Mouse (Mus musculus): ENCODE measurements around the gene Slc25a16. TPM values are rescaled to one million over a fixed set of nuclear protein-coding genes. Genes with fewer than 3 reads are reported as not detected.
A peak's percentile ranks its signal among the peaks of the same experiment; 100 is the strongest.

Slc25a16 gene
- polyA plus RNA-seq, 1 experiment from 2014 or later: 19.3 TPM

DNA sequence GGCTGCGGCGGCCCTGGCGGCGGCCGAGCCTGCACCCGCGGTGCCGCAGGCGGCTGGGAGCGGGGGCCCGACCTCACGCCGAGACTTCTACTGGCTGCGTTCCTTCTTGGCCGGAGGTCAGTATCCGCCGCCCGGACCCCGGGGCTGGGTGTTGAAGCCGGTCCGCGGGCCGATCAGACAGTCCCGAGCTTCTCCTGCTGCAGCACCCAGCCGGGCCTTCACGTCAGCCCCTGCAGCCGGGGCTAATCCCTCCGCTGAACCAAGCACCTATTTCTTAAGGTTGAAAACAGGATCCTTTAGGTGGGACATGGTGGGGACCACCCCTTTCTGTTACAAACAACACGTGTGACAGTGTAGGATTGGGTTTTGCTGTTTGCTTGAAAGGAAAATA is 328 bp downstream of the Slc25a16 start:
- no peaks in the 10 kb centered on the region for H3K27me3 ChIP-seq (ENCODE audit: control insufficient read depth, insufficient read depth, low read length)
- H3K9ac ChIP-seq (replicated peaks; ENCODE audit: low read depth, low read length): peak overlapping the region; percentile 95
- ATAC-seq (ENCODE audit: low read depth): peak; percentile 76
- H3K4me3 ChIP-seq (ENCODE audit: low read depth, low read length): peak overlapping the region; percentile 97
- H3K36me3 ChIP-seq (ENCODE audit: control insufficient read depth, insufficient read depth, low read length): no peaks in the 10 kb centered on the region
- under 1% methylated on average over 29 of the region's 29 CpGs for WGBS
- peak overlapping the region; percentile 94 for H3K4me2 ChIP-seq (ENCODE audit: low read depth, low read length)
- H3K9me3 ChIP-seq (ENCODE audit: control insufficient read depth, low read length): no peaks in the 10 kb centered on the region
- H3K4me1 ChIP-seq (ENCODE audit: control insufficient read depth, insufficient read depth, low read length): no peaks in the 10 kb centered on the region; the same call in 1 of the 2 replicates
- peak overlapping the region; percentile 85 for H3K27ac ChIP-seq (ENCODE audit: low read depth, low read length)

DNA sequence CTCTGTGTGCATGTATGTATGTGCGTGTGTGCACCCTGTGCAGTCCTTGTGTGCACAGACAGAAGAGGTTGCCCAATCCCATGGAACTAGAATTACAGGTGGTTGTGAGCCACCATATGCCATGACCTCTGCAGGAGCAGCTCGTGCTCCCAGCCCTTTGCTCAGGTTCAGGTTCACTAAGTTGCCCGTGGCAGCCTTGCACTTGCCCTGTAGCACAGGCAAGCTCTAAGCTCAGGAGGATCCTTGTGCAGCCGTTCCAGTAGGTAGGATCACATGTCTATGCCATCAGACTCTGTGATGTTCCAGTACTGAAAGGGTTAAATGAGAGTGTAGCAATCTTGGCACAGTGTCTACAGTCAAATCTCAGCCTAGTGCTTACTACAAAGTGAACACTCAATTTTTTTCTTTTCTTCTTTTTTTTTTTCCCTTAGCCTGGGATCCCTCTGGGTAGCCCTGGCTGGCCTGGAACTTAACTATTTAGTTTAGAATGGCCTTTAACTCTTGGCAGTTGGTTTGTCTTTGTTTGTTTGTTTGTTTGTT is 3.7 kb downstream of the Slc25a16 start:
- Histone ChIP-seq H3K9ac (replicated peaks; ENCODE audit: low read depth, low read length) (no peak overlapping the region), H3K4me2 (ENCODE audit: low read depth, low read length) (no peak overlapping the region), H3K27me3 (ENCODE audit: control insufficient read depth, insufficient read depth, low read length) (no peaks in the 10 kb centered on the region), H3K36me3 (ENCODE audit: control insufficient read depth, insufficient read depth, low read length) (peaks cover 9% of the 10 kb centered on the region; the same call in 1 of the 2 replicates), H3K4me1 (ENCODE audit: control insufficient read depth, insufficient read depth, low read length) (no peaks in the 10 kb centered on the region; the same call in 1 of the 2 replicates), H3K27ac (ENCODE audit: low read depth, low read length) (no peak overlapping the region), H3K9me3 (ENCODE audit: control insufficient read depth, low read length) (no peaks in the 10 kb centered on the region), H3K4me3 (ENCODE audit: low read depth, low read length) (no peak overlapping the region)
- WGBS: 94% methylated on average over 4 of the region's 4 CpGs
- ATAC-seq (ENCODE audit: low read depth): no peak

- no peak for ATAC-seq (ENCODE audit: low read depth)
- no peaks in the 10 kb centered on the region for H3K4me1 ChIP-seq (ENCODE audit: control insufficient read depth, insufficient read depth, low read length)
- no peak overlapping the region for H3K4me3 ChIP-seq (ENCODE audit: low read depth, low read length)
- peaks cover 21% of the 10 kb centered on the region for H3K36me3 ChIP-seq (ENCODE audit: control insufficient read depth, insufficient read depth, low read length)
- no peak overlapping the region for H3K4me2 ChIP-seq (ENCODE audit: low read depth, low read length)
- H3K27ac ChIP-seq (ENCODE audit: low read depth, low read length): no peak overlapping the region
- no peak overlapping the region for H3K9ac ChIP-seq (replicated peaks; ENCODE audit: low read depth, low read length)
- H3K27me3 ChIP-seq (ENCODE audit: control insufficient read depth, insufficient read depth, low read length): no peaks in the 10 kb centered on the region
- 96% methylated on average over 1 of the region's 1 CpGs for WGBS
- no peaks in the 10 kb centered on the region for H3K9me3 ChIP-seq (ENCODE audit: control insufficient read depth, low read length)
These were observed 11.9 kb downstream of the Slc25a16 start for GRCm38 (mm10) chr10:62932381-62932780.

- Histone ChIP-seq H3K27ac (ENCODE audit: low read depth, low read length) (no peak overlapping the region), H3K4me1 (ENCODE audit: control insufficient read depth, insufficient read depth, low read length) (no peaks in the 10 kb centered on the region), H3K9me3 (ENCODE audit: control insufficient read depth, low read length) (no peaks in the 10 kb centered on the region), H3K4me3 (ENCODE audit: low read depth, low read length) (no peak overlapping the region), H3K9ac (replicated peaks; ENCODE audit: low read depth, low read length) (no peak overlapping the region), H3K36me3 (ENCODE audit: control insufficient read depth, insufficient read depth, low read length) (peaks cover 13% of the 10 kb centered on the region), H3K4me2 (ENCODE audit: low read depth, low read length) (no peak overlapping the region), H3K27me3 (ENCODE audit: control insufficient read depth, insufficient read depth, low read length) (no peaks in the 10 kb centered on the region)
- ATAC-seq (ENCODE audit: low read depth): no peak
- WGBS: 91% methylated on average over 10 of the region's 10 CpGs
These were observed 24.6 kb downstream of the Slc25a16 start for GRCm38 (mm10) chr10:62944975-62945580.

GRCm38 (mm10) chr10:62946738-62947471 is 26.5 kb downstream of the Slc25a16 start, which contains the start of gene Dna2:
Gene Dna2 (plus strand): TSS chr10:62947026.
- Histone ChIP-seq H3K36me3 (ENCODE audit: control insufficient read depth, insufficient read depth, low read length) (peaks cover 13% of the 10 kb centered on the region), H3K4me2 (ENCODE audit: low read depth, low read length) (peak within 1 kb of the TSS; percentile 62), H3K27ac (ENCODE audit: low read depth, low read length) (peak within 1 kb of the TSS; percentile 71), H3K9me3 (ENCODE audit: control insufficient read depth, low read length) (no peaks in the 10 kb centered on the region), H3K4me3 (ENCODE audit: low read depth, low read length) (peak within 1 kb of the TSS; percentile 68), H3K4me1 (ENCODE audit: control insufficient read depth, insufficient read depth, low read length) (no peaks in the 10 kb centered on the region), H3K27me3 (ENCODE audit: control insufficient read depth, insufficient read depth, low read length) (no peaks in the 10 kb centered on the region), H3K9ac (replicated peaks; ENCODE audit: low read depth, low read length) (peak within 1 kb of the TSS; percentile 72)
- WGBS: under 1% methylated on average over 68 of the region's 68 CpGs
- ATAC-seq (ENCODE audit: low read depth): peak; percentile 95

GRCm38 (mm10) chr10:62948551-62948950 is 28.1 kb downstream of the Slc25a16 start:
- Histone ChIP-seq H3K27ac (ENCODE audit: low read depth, low read length) (no peak overlapping the region), H3K36me3 (ENCODE audit: control insufficient read depth, insufficient read depth, low read length) (peaks cover 5% of the 10 kb centered on the region; the same call in 1 of the 2 replicates), H3K9ac (replicated peaks; ENCODE audit: low read depth, low read length) (no peak overlapping the region), H3K4me3 (ENCODE audit: low read depth, low read length) (no peak overlapping the region), H3K4me1 (ENCODE audit: control insufficient read depth, insufficient read depth, low read length) (no peaks in the 10 kb centered on the region), H3K27me3 (ENCODE audit: control insufficient read depth, insufficient read depth, low read length) (no peaks in the 10 kb centered on the region), H3K4me2 (ENCODE audit: low read depth, low read length) (no peak overlapping the region), H3K9me3 (ENCODE audit: control insufficient read depth, low read length) (no peaks in the 10 kb centered on the region)
- ATAC-seq (ENCODE audit: low read depth): no peak
- 98% methylated on average over 7 of the region's 7 CpGs for WGBS

- Histone ChIP-seq H3K27me3 (ENCODE audit: control insufficient read depth, insufficient read depth, low read length) (no peaks in the 10 kb centered on the region), H3K36me3 (ENCODE audit: control insufficient read depth, insufficient read depth, low read length) (peaks cover 38% of the 10 kb centered on the region), H3K4me1 (ENCODE audit: control insufficient read depth, insufficient read depth, low read length) (no peaks in the 10 kb centered on the region), H3K4me2 (ENCODE audit: low read depth, low read length) (no peak overlapping the region), H3K27ac (ENCODE audit: low read depth, low read length) (no peak overlapping the region), H3K4me3 (ENCODE audit: low read depth, low read length) (no peak overlapping the region), H3K9ac (replicated peaks; ENCODE audit: low read depth, low read length) (no peak overlapping the region), H3K9me3 (ENCODE audit: control insufficient read depth, low read length) (no peaks in the 10 kb centered on the region)
- ATAC-seq (ENCODE audit: low read depth): no peak
- 96% methylated on average over 7 of the region's 7 CpGs for WGBS
These were observed 43.5 kb downstream of the Slc25a16 start for GRCm38 (mm10) chr10:62963956-62964355.

DNA sequence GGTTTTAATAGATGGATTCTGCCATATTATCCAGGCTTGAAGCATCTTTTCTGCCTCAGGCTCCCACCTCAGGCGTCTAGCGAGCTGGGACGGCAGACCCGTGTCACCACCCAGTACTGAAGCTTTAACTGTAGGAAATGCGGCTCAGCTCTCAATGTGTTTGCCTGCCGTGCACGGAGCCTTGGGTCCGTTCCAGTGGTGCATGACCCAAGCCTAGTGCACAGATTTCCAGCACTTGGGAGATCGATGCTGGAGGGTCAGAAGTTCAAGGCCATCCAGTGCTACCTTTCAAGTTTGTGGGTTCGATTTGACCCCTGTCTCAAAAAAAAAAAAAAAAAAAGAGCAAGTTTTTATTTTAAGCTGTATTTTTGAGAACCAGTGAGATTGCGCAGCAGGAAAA is 45.4 kb downstream of the Slc25a16 start:
- Histone ChIP-seq H3K4me1 (ENCODE audit: control insufficient read depth, insufficient read depth, low read length) (no peaks in the 10 kb centered on the region), H3K9me3 (ENCODE audit: control insufficient read depth, low read length) (no peaks in the 10 kb centered on the region), H3K4me2 (ENCODE audit: low read depth, low read length) (no peak overlapping the region), H3K9ac (replicated peaks; ENCODE audit: low read depth, low read length) (no peak overlapping the region), H3K36me3 (ENCODE audit: control insufficient read depth, insufficient read depth, low read length) (peaks cover 25% of the 10 kb centered on the region), H3K27me3 (ENCODE audit: control insufficient read depth, insufficient read depth, low read length) (no peaks in the 10 kb centered on the region), H3K27ac (ENCODE audit: low read depth, low read length) (no peak overlapping the region), H3K4me3 (ENCODE audit: low read depth, low read length) (no peak overlapping the region)
- 94% methylated on average over 11 of the region's 11 CpGs for WGBS
- no peak for ATAC-seq (ENCODE audit: low read depth)

DNA sequence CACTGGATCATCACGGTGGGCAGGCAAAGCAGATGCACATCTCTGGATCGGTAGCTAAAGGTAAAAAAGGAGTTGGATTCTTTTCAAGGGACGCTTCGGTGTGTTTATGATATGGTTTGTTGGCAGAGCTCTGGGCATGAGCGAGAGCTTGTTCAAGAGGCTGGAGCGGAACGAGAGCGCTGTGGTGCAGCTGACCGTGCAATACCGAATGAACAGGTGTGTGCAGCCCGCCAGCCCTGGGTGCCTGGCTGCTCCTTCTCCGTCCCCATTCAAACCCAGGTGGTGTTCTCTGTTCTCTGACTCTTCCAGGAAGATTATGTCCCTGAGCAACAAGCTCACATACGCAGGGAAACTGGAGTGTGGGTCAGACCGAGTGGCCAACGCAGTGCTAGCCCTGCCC is 45.9 kb downstream of the Slc25a16 start:
- Histone ChIP-seq H3K9ac (replicated peaks; ENCODE audit: low read depth, low read length) (no peak overlapping the region), H3K36me3 (ENCODE audit: control insufficient read depth, insufficient read depth, low read length) (peaks cover 23% of the 10 kb centered on the region)
- no peak for ATAC-seq (ENCODE audit: low read depth)

More for the DNA sequence above, 45.9 kb downstream of the Slc25a16 start:
- Histone ChIP-seq H3K27me3 (ENCODE audit: control insufficient read depth, insufficient read depth, low read length) (no peaks in the 10 kb centered on the region), H3K4me3 (ENCODE audit: low read depth, low read length) (no peak overlapping the region), H3K9me3 (ENCODE audit: control insufficient read depth, low read length) (no peaks in the 10 kb centered on the region), H3K4me2 (ENCODE audit: low read depth, low read length) (no peak overlapping the region), H3K4me1 (ENCODE audit: control insufficient read depth, insufficient read depth, low read length) (no peaks in the 10 kb centered on the region), H3K27ac (ENCODE audit: low read depth, low read length) (no peak overlapping the region)
- WGBS: 97% methylated on average over 15 of the region's 15 CpGs
